Mouse (Mus musculus) embryonic stem cell, embryonic (primary cell): Measurements from ENCODE around the gene Psmb9.
"Not testable (repeated sequence)": the region's sequence is repeated elsewhere in the genome, so short reads cannot be mapped to it uniquely, and the experiment has no call there.

Source experiments
- CTCF ChIA-PET, 4 experiments: fragments of 300-600 bp in 2 of 4; fragments of 350-600 bp in 2 of 4; sonication (Branson Sonifier 250); formaldehyde crosslinking; loops; one replicate each; lab custom pipeline; 2022; ENCODE audit warnings: inconsistent platforms in 2 of 4; lab: Charles Lee
- POLR2A ChIA-PET, 4 experiments: fragments of 300-600 bp in 2 of 4; fragments of 350-600 bp in 2 of 4; sonication (Branson Sonifier 250); formaldehyde crosslinking; loops; one replicate each; lab custom pipeline; 2022; ENCODE audit warnings: antibody characterized with exemption in 4 of 4, inconsistent platforms in 1 of 4; lab: Charles Lee

The Psmb9 gene

DNA sequence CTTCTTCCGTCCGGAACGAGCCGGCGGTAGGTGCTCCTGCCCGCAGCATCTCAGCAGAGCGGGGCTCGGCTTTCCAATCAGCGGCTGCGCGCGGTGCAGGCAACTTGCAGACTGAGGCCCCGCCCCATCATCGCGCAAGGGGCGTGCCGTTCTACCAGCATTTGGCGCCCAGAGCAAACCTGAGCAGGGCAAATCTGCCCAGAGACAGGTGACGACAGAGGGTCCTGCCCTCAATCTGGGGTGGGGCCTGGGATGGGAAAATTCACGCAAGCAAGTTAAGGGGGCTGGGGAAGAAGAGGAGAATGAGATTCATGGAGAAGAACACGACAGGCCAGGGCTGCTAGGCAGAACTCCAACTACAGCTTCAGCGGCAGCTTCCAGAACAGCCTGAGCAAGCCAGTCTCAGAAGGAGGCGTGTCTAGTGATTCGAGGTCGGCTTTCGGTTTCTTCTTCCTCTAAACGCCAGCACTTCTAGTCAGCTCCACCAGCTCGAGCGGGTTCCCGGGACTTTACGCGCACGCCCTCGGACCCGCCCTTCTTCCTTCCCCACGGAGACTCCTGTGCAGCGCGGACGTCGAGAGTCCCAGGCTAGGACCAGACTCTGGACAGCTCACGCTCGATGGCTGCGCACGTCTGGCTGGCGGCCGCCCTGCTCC, at the start of gene Psmb9, which contains the start of gene Tap1:
Gene Psmb9, minus strand, starts transcription at position 504 of the 656 bp plus-strand sequence.
Gene Tap1, plus strand, starts transcription at position 293 of the 656 bp plus-strand sequence.
- CTCF ChIA-PET = interaction anchor here (0.5 to 2.8 kb wide), 20 partner anchors 9 to 1044 kb away, joined by 3 to 14 read pairs (median 4); partner anchors contain the start of gene BC051142 (in 1 of the 4)
- POLR2A ChIA-PET = interaction anchor here in 3 of 4 experiments (0.8 to 2.3 kb wide), 17 partner anchors 9 to 231 kb away, joined by 3 to 17 read pairs (median 3); partner anchors contain the start of genes H2-DMa (in 1 of the 3), Psmb8 (in 1 of the 3), Ring1 (in 1 of the 3) and Rps18 (in 1 of the 3)

DNA sequence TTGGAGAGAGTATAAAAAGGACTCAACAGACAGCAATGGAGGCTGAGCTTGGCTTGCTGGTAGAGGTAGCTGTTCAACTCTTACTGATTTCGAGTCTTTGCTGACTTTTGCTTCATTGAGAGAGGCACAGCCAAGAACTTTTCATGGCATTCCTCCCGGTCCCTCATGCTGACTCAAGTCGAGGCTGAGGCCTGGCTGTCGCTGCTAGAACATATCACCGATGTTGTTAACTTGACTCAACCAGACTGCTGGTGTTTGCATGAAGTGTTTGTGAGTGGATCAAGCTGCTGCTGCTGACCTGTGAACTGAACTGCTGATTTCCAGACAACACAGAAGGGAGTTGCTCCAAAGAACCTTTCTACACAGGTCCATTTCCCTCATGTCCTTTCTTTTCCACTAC, 49.1 kb upstream of the Psmb9 start:
- ChIA-PET POLR2A (interaction anchor here in 1 of 4 experiments (1.3 kb wide), 1 partner anchor 22 kb away, joined by 3 read pairs; no protein-coding TSS in a partner anchor), CTCF (interaction anchor here in 2 of 4 experiments (0.9 to 2.9 kb wide), 4 partner anchors 14 to 175 kb away, joined by 3 to 11 read pairs (median 6); no protein-coding TSS in a partner anchor)

- ChIA-PET POLR2A (interaction anchor here in 2 of 4 experiments (0.8 to 1.5 kb wide), 4 partner anchors 11 to 23 kb away, joined by 3 to 5 read pairs (median 4); no protein-coding TSS in a partner anchor), CTCF (interaction anchor here (0.8 to 3.1 kb wide), 19 partner anchors 10 to 176 kb away, joined by 3 to 23 read pairs (median 5); no protein-coding TSS in a partner anchor)
These were observed 47.4 kb upstream of the Psmb9 start for GRCm38 (mm10) chr17:34234926-34235325.

DNA sequence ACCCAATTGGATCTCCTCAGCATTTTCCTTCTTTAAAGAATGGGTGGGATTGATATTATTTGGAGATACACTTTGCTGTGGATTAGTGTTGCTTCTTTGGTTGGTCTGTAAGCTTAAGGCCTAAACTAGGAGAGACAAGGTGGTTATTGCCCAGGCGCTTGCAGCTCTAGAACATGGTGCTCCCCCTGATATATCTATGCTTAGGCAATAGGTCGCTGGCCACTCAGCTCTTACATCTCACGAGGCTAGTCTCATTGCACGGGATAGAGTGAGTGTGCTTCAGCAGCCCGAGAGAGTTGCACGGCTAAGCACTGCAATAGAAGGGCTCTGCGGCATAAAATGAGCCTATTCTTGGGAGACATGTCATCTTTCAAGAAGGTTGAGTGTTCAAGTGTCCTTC, 44.5 kb upstream of the Psmb9 start:
- POLR2A ChIA-PET = interaction anchor here in 1 of 4 experiments (1.1 kb wide), 1 partner anchor 17 kb away, joined by 3 read pairs; no protein-coding TSS in a partner anchor

DNA sequence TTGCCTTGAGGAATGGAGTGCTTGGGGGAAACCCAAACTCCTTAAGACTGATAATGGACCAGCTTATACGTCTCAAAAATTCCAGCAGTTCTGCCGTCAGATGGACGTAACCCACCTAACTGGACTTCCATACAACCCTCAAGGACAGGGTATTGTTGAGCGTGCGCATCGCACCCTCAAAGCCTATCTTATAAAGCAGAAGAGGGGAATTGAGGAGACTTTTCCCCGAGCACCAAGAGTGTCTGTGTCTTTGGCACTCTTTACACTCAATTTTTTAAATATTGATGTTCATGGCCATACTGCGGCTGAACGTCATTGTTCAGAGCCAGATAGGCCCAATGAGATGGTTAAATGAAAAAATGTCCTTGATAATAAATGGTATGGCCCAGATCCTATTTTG, 43.4 kb upstream of the Psmb9 start:
- CTCF ChIA-PET, POLR2A ChIA-PET: not testable (repeated sequence)

More for the DNA sequence above, 44.5 kb upstream of the Psmb9 start:
- CTCF ChIA-PET = not testable (repeated sequence)

- CTCF ChIA-PET = interaction anchor here in 1 of 4 experiments (2.2 kb wide), 1 partner anchor 8 kb away, joined by 23 read pairs; no protein-coding TSS in a partner anchor
- POLR2A ChIA-PET = not testable (repeated sequence)
These were observed 38.3 kb upstream of the Psmb9 start for GRCm38 (mm10) chr17:34225911-34226310.

DNA sequence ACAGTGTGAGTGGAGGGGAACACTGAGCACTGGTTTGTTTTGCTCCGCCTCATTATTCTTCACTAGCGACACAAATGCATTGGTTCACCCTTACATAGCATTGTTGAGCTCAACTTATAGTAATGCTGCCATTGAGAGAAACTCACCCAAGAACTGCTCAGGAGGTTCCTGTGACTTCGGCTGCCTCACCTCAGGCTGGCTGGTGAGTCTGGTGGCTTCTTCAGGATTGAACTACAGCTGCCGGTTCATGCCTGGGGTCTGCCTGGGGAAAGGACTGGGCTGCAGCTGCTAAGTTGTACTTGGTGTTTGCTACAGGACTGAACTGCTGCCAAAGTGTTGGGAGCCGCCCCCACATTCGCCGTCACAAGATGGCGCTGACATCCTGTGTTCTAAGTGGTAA, 37.9 kb upstream of the Psmb9 start:
- CTCF ChIA-PET = interaction anchor here in 2 of 4 experiments (0.6 to 2.2 kb wide), 2 partner anchors 9 to 118 kb away, joined by 8 to 23 read pairs; no protein-coding TSS in a partner anchor
- POLR2A ChIA-PET = no interaction called here

- ChIA-PET POLR2A (interaction anchor here in 1 of 4 experiments (0.8 kb wide), 1 partner anchor 105 kb away, joined by 5 read pairs; the partner anchor contains the start of gene H2-DMa), CTCF (interaction anchor here in 2 of 4 experiments (0.6 to 2.2 kb wide), 5 partner anchors 9 to 117 kb away, joined by 3 to 23 read pairs (median 7); no protein-coding TSS in a partner anchor)
These were observed 37.3 kb upstream of the Psmb9 start for GRCm38 (mm10) chr17:34224816-34225215.

DNA sequence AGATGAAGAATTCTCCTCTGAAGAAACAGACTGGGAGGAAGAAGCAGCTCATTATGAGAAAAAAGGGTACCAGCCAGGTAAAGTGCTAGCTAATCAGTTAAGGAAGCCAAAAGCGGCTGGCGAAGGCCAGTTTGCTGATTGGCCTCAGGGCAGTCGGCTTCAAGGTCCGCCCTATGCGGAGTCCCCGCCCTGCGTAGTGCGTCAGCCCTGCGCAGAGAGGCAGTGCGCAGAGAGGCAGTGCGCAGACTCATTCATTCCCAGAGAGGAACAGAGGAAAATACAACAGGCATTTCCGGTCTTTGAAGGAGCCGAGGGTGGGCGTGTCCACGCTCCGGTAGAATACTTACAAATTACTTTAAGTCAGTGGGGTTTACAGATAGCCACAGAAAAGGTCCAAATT, 32.8 kb upstream of the Psmb9 start:
- CTCF ChIA-PET = not testable (repeated sequence)

GRCm38 (mm10) chr17:34219801-34220200, 32.2 kb upstream of the Psmb9 start:
- POLR2A ChIA-PET = not testable (repeated sequence)
- CTCF ChIA-PET = interaction anchor here in 2 of 4 experiments (1.5 to 2.6 kb wide), 2 partner anchors 15 to 49 kb away, joined by 3 to 8 read pairs; no protein-coding TSS in a partner anchor

More for the DNA sequence above, 32.8 kb upstream of the Psmb9 start:
- POLR2A ChIA-PET = not testable (repeated sequence)

DNA sequence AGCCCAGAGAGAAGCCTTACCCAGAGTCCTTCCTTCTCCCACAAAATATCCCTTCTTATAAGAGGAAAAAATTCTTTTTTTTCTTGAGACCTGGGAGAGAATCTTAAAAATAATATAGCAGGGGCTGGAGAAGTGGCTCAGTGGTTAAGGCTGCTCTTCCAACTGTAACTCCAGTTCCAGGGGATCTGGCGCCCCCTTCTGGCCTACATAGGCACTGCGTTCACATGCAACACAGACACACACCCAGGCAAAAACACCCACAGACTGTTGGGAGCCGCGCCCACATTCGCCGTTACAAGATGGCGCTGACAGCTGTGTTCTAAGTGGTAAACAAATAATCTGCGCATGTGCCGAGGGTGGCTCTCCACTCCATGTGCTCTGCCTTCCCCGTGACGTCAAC, 31.5 kb upstream of the Psmb9 start:
- POLR2A ChIA-PET = interaction anchor here in 2 of 4 experiments (0.9 to 2.1 kb wide), 2 partner anchors 16 to 63 kb away, joined by 3 to 4 read pairs; no protein-coding TSS in a partner anchor
- CTCF ChIA-PET = interaction anchor here in 2 of 4 experiments (0.6 to 2.6 kb wide), 4 partner anchors 16 to 74 kb away, joined by 3 to 13 read pairs (median 6); no protein-coding TSS in a partner anchor

DNA sequence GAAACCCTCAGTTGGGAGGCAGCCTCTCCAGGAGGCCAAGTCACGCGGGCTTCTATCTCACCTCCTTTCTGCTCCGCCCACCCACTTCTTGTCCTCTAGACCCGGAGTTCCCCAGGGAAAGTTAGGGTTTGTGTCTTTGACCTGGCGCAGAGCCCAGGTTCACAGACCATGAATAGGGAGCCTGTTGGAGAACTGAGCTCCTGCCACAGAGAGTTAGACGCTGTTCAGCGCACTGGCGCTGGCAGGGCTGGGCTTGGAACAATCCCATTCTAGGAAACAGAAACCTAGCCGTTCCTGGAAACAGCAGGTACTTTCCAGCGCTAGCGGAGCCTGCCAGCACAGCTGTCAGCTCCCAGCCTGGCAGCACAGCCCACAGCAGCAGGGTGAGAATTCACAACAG, 31.1 kb upstream of the Psmb9 start:
- POLR2A ChIA-PET = interaction anchor here in 2 of 4 experiments (0.9 to 2.1 kb wide), 2 partner anchors 16 to 63 kb away, joined by 3 to 4 read pairs; no protein-coding TSS in a partner anchor
- CTCF ChIA-PET = interaction anchor here in 2 of 4 experiments (0.6 to 2.6 kb wide), 4 partner anchors 16 to 74 kb away, joined by 3 to 13 read pairs (median 6); no protein-coding TSS in a partner anchor

DNA sequence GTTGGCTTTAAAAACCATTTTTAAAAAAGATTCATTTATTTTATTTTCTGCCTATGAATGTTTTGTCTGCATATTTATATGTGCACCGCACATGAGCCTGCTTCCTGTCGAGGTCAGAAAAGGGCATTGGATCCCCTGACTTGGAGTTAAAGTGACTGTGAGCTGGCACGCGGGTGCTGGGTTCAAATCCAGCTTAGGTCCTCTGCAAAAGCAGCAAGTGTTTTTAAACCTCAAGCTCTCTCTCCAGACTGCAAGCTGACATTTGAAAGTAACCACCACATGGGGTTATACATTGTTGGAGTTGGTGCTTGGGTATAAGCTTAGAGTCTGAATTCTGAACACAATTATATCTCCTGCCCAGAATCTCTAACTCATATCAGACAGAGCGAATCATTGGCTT, 30.4 kb upstream of the Psmb9 start:
- ChIA-PET CTCF (interaction anchor here in 2 of 4 experiments (0.7 to 2.6 kb wide), 6 partner anchors 17 to 346 kb away, joined by 3 to 13 read pairs (median 5); partner anchors contain the start of gene Notch4 (in 1 of the 2)), POLR2A (interaction anchor here in 2 of 4 experiments (0.9 to 2.1 kb wide), 2 partner anchors 17 to 64 kb away, joined by 3 to 4 read pairs; no protein-coding TSS in a partner anchor)

- ChIA-PET CTCF (interaction anchor here in 2 of 4 experiments (0.7 to 2.6 kb wide), 5 partner anchors 17 to 347 kb away, joined by 3 to 13 read pairs (median 6); partner anchors contain the start of gene Notch4 (in 1 of the 2)), POLR2A (interaction anchor here in 2 of 4 experiments (0.9 to 2.1 kb wide), 2 partner anchors 17 to 18 kb away, joined by 4 read pairs; no protein-coding TSS in a partner anchor)
These were observed 29.8 kb upstream of the Psmb9 start for GRCm38 (mm10) chr17:34217216-34217928.

GRCm38 (mm10) chr17:34215176-34215575, 27.6 kb upstream of the Psmb9 start:
- CTCF ChIA-PET = interaction anchor here (0.8 to 1.4 kb wide), 5 partner anchors 9 to 196 kb away, joined by 3 to 7 read pairs (median 5); no protein-coding TSS in a partner anchor
- POLR2A ChIA-PET = interaction anchor here in 1 of 4 experiments (0.9 to 1.0 kb wide), 2 partner anchors 18 to 21 kb away, joined by 3 read pairs; no protein-coding TSS in a partner anchor

DNA sequence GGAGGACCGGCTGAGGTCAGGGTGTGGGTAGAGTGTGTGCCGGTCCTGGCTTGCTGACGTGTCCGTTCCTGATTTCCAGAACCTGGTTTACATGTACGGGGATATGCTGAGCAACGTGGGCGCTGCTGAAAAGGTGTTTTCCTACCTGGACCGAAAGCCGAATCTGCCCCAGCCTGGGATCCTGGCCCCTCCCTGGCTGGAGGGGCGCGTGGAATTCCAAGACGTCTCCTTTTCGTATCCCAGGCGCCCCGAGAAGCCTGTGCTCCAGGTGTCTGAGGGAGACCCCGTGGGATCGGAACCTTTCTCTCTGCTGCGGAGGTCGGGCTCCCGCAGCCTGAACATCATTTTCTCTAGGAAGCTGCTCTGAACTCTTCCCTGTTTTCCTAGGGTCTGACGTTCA, 26.4 kb upstream of the Psmb9 start:
- ChIA-PET POLR2A (no interaction called here), CTCF (interaction anchor here in 1 of 4 experiments (1.0 kb wide), 1 partner anchor 43 kb away, joined by 3 read pairs; no protein-coding TSS in a partner anchor)

DNA sequence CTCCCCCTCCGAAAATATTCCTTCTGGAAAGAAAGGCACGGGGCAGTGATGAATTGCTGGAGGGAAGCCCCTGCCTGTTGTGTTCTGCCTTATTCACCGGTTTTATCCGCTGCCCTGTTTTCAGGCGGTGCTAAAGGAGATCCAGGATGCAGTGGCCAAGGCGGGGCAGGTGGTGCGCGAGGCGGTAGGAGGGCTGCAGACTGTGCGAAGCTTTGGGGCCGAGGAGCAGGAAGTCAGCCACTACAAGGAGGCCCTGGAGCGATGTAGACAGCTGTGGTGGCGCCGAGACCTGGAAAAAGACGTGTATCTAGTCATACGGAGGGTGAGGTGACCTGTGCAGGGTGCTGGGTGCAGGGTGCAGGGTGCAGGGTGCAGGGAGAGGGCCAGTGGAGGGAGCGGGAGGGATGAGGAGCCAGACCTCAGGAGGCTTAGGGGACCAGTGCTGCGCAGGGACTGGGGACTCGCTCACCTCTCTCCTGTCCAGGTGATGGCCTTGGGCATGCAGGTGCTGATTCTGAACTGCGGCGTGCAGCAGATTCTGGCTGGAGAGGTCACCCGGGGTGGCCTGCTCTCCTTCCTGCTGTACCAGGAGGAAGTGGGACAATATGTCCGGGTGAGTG, 24.3 kb upstream of the Psmb9 start:
- CTCF ChIA-PET = interaction anchor here in 2 of 4 experiments (0.6 to 2.4 kb wide), 4 partner anchors 23 to 42 kb away, joined by 3 to 8 read pairs (median 6); no protein-coding TSS in a partner anchor
- POLR2A ChIA-PET = interaction anchor here in 1 of 4 experiments (0.6 to 1.2 kb wide), 2 partner anchors 23 to 94 kb away, joined by 3 to 5 read pairs; no protein-coding TSS in a partner anchor
